Mouse (Mus musculus) CH12.LX (cell line): ENCODE results near the gene Cfi.

Source experiments
- CTCF ChIP-seq, 2 experiments: IDR thresholded peaks in 1 of 2; conservative IDR thresholded peaks in 1 of 2; 2 replicates each; pipeline ENCODE4 v1.5.1; 2011 to 2012; ENCODE audit warnings: low read depth in 2 of 2, low read length in 2 of 2, improper control_type of control experiment in 1 of 2, inconsistent platforms in 1 of 2, mild to moderate bottlenecking in 1 of 2, moderate library complexity in 1 of 2
- EP300 ChIP-seq: IDR thresholded peaks from 2 replicates; pipeline ENCODE4 v1.6.1; 2011; ENCODE audit warnings: low read length, improper control_type of control experiment
- ETS1 ChIP-seq: conservative IDR thresholded peaks from 2 replicates; pipeline ENCODE4 v1.6.1; 2012; ENCODE audit warnings: low read depth, mild to moderate bottlenecking, inconsistent platforms, low read length, improper control_type of control experiment, moderate library complexity
- POLR2A ChIP-seq: IDR thresholded peaks from 2 replicates; pipeline ENCODE4 v1.6.1; 2011; ENCODE audit warnings: low read depth, mild to moderate bottlenecking, improper control_type of control experiment, low read length
- TCF12 ChIP-seq: IDR thresholded peaks from 2 replicates; pipeline ENCODE4 v1.6.1; 2014; ENCODE audit warnings: low read depth, mild to moderate bottlenecking, inconsistent platforms, low read length, improper control_type of control experiment
- USF1 ChIP-seq: IDR thresholded peaks from 2 replicates; pipeline ENCODE4 v1.6.1; 2014; ENCODE audit warnings: low read depth, mild to moderate bottlenecking, inconsistent platforms, low read length, improper control_type of control experiment

DNA sequence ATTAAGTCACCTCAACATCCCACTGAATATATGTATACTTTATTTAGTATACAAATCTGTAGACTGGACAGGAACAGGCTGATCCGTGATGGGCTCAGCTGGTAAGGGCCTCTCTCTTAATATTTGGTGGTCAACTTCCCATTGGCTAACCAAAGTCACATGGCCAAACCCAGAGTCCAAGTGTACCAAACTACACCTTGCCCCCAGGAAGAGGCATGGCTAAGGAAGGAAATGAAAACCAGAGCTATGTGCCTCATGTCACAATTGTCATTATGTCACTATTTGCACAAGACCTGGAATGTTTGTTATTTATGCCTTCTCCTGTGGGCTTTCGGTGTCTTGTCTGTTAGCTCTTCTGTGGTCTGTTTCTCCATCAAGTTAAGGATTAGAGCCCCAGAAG is 10.2 kb downstream of the Cfi start:
- no peak for TF ChIP-seq POLR2A
- TF ChIP-seq TCF12 = no peak
- TF ChIP-seq CTCF (conservative IDR thresholded peaks at IDR 0.05 in 1 of 2, IDR thresholded peaks at IDR 0.05 in 1 of 2; ENCODE audit: low read depth in 2 of 2, low read length in 2 of 2) = no peak
- no peak; the same call in 1 of the 2 replicates for TF ChIP-seq USF1
- no peak for TF ChIP-seq EP300
- no peak for TF ChIP-seq ETS1
